Mouse (Mus musculus): ENCODE results near the gene Rspo1.

Gene Rspo1

GRCm38 (mm10) chr4:125020780-125021538 lies 34.7 kb downstream of the Rspo1 start:
- no peak for DNase-seq (ENCODE audit: extremely low spot score, low read depth, low spot score)

GRCm38 (mm10) chr4:125029891-125030614 lies 43.8 kb downstream of the Rspo1 start:
- peak; percentile 93 for DNase-seq (ENCODE audit: extremely low spot score, low read depth, low spot score)

GRCm38 (mm10) chr4:125034341-125034740 lies 48.1 kb downstream of the Rspo1 start:
- no peak for DNase-seq (ENCODE audit: extremely low spot score, low read depth, low spot score)

GRCm38 (mm10) chr4:125044454-125044853 lies 58.2 kb downstream of the Rspo1 start:
- no peak for DNase-seq (ENCODE audit: extremely low spot score, low read depth, low spot score)

GRCm38 (mm10) chr4:125055385-125055784 lies 69.2 kb downstream of the Rspo1 start:
- DNase-seq (ENCODE audit: extremely low spot score, low read depth, low spot score): no peak

GRCm38 (mm10) chr4:125056476-125056875 lies 70.2 kb downstream of the Rspo1 start:
- peak; percentile 12 for DNase-seq (ENCODE audit: extremely low spot score, low read depth, low spot score)

GRCm38 (mm10) chr4:125057273-125057672 lies 71.0 kb downstream of the Rspo1 start:
- DNase-seq (ENCODE audit: extremely low spot score, low read depth, low spot score): no peak

GRCm38 (mm10) chr4:125058033-125058432 lies 71.8 kb downstream of the Rspo1 start:
- DNase-seq (ENCODE audit: extremely low spot score, low read depth, low spot score): no peak

Data from hindlimb bud, embryonic 11.5 days (tissue).